Mouse (Mus musculus) heart, embryonic 15.5 days (tissue): Measurements from ENCODE around the gene Epas1. TPM values are rescaled to one million over a fixed set of nuclear protein-coding genes. Genes with fewer than 3 reads are reported as not detected.

Experiments used
- ATAC-seq: fragments of 200-750 bp; cut with Nextera tagmentation; replicated peaks from 2 replicates; pipeline ENCODE4 v1.8.0; 2017; ENCODE audit warnings: low read depth, moderate TSS enrichment; ENCODE audit not compliant: insufficient number of reproducible peaks, insufficient read depth, low FRiP score
- H3K27ac ChIP-seq: fragments of 300-500 bp; sonication (generic); 2 replicates; pipeline ENCODE4 v1.5.1; 2015; ENCODE audit warnings: mild to moderate bottlenecking, inconsistent platforms
- H3K27me3 ChIP-seq: fragments of 300-500 bp; sonication (generic); 2 replicates; pipeline ENCODE4 v1.6.1; 2015; ENCODE audit warnings: inconsistent platforms
- H3K36me3 ChIP-seq: fragments of 300-500 bp; sonication (generic); 2 replicates; pipeline ENCODE4 v1.6.1; 2015; ENCODE audit warnings: mild to moderate bottlenecking, inconsistent platforms
- H3K4me1 ChIP-seq: fragments of 300-500 bp; sonication (generic); replicated peaks from 2 replicates; pipeline ENCODE4 v1.6.1; 2015; ENCODE audit warnings: inconsistent platforms
- H3K4me2 ChIP-seq: fragments of 300-500 bp; sonication (generic); 2 replicates; pipeline ENCODE4 v1.6.1; 2015; ENCODE audit warnings: inconsistent platforms, mild to moderate bottlenecking, moderate library complexity
- H3K4me3 ChIP-seq: fragments of 300-500 bp; sonication (generic); 2 replicates; pipeline ENCODE4 v1.5.1; 2015; ENCODE audit warnings: mild to moderate bottlenecking, inconsistent platforms
- H3K9ac ChIP-seq: fragments of 300-500 bp; sonication (generic); 2 replicates; pipeline ENCODE4 v1.6.1; 2015; ENCODE audit warnings: mild to moderate bottlenecking, inconsistent platforms
- H3K9me3 ChIP-seq: fragments of 300-500 bp; sonication (generic); replicated peaks from 2 replicates; pipeline ENCODE4 v1.6.1; 2016; ENCODE audit warnings: inconsistent platforms
- WGBS: fragments of 180-500 bp; shearing (Covaris S2); methylation state at CpG from one replicate; pipeline ENCODE4 v1.1.7; 2015; ENCODE audit warnings: mixed read lengths; 5-methylcytosine and 5-hydroxymethylcytosine counted together
- polyA plus RNA-seq: library from polyadenylated mRNA; unstranded; fragments of >200 nt; fragmentation: Nextera tagmentation; extraction: Ambion mirVana; gene quantifications from 2 replicates; pipeline ENCODE4 v1.2.1, GENCODE M21; 2015

Epas1 gene
- polyA plus RNA-seq, 1 experiment from 2014 or later: 7.1 TPM

GRCm38 (mm10) chr17:86812029-86812428 is 58.5 kb downstream of the Epas1 start:
- Histone ChIP-seq H3K27ac (no peak overlapping the region), H3K4me2 (no peak overlapping the region), H3K9ac (no peak overlapping the region), H3K4me1 (peaks cover 9% of the 10 kb centered on the region; the same call in 1 of the 2 replicates), H3K9me3 (no peaks in the 10 kb centered on the region), H3K27me3 (no peaks in the 10 kb centered on the region; the same call in 1 of the 2 replicates), H3K4me3 (no peak overlapping the region), H3K36me3 (no peaks in the 10 kb centered on the region; the same call in 1 of the 2 replicates)
- ATAC-seq: no peak
- 5% methylated on average over 4 of the region's 4 CpGs for WGBS

GRCm38 (mm10) chr17:86814320-86814719 is 60.8 kb downstream of the Epas1 start:
- ATAC-seq: 0 out of 2 replicates have a peak, but pooled peaks have one; percentile 45
- Histone ChIP-seq H3K9me3 (no peaks in the 10 kb centered on the region), H3K27ac (no peak overlapping the region)

GRCm38 (mm10) chr17:86815016-86815865 is 61.7 kb downstream of the Epas1 start:
- Histone ChIP-seq H3K9ac (no peak overlapping the region), H3K4me1 (peaks cover 10% of the 10 kb centered on the region; the same call in 1 of the 2 replicates), H3K27me3 (no peaks in the 10 kb centered on the region; the same call in 1 of the 2 replicates), H3K27ac (no peak overlapping the region), H3K4me3 (no peak overlapping the region), H3K9me3 (no peaks in the 10 kb centered on the region), H3K4me2 (no peak overlapping the region), H3K36me3 (no peaks in the 10 kb centered on the region)
- 60% methylated on average over 24 of the region's 24 CpGs for WGBS
- no peak for ATAC-seq

More at GRCm38 (mm10) chr17:86814320-86814719, 60.8 kb downstream of the Epas1 start:
- WGBS: 50% methylated on average over 1 of the region's 1 CpGs
- Histone ChIP-seq H3K27me3 (no peaks in the 10 kb centered on the region; the same call in 1 of the 2 replicates), H3K36me3 (no peaks in the 10 kb centered on the region; the same call in 1 of the 2 replicates), H3K4me2 (no peak overlapping the region), H3K4me1 (peaks cover 9% of the 10 kb centered on the region; the same call in 1 of the 2 replicates), H3K4me3 (no peak overlapping the region), H3K9ac (no peak overlapping the region)

GRCm38 (mm10) chr17:86822017-86822737 is 68.7 kb downstream of the Epas1 start:
- no peaks in the 10 kb centered on the region for H3K9me3 ChIP-seq
- 86% methylated on average over 8 of the region's 8 CpGs for WGBS
- no peak for ATAC-seq
- 0 out of 2 replicates have a peak, but pooled peaks cover 6% of the 10 kb centered on the region for H3K4me1 ChIP-seq
- H3K27me3 ChIP-seq: no peaks in the 10 kb centered on the region
- no peak overlapping the region for H3K9ac ChIP-seq
- H3K4me2 ChIP-seq: no peak overlapping the region
- H3K4me3 ChIP-seq: no peak overlapping the region
- no peak overlapping the region for H3K27ac ChIP-seq
- no peaks in the 10 kb centered on the region for H3K36me3 ChIP-seq

DNA sequence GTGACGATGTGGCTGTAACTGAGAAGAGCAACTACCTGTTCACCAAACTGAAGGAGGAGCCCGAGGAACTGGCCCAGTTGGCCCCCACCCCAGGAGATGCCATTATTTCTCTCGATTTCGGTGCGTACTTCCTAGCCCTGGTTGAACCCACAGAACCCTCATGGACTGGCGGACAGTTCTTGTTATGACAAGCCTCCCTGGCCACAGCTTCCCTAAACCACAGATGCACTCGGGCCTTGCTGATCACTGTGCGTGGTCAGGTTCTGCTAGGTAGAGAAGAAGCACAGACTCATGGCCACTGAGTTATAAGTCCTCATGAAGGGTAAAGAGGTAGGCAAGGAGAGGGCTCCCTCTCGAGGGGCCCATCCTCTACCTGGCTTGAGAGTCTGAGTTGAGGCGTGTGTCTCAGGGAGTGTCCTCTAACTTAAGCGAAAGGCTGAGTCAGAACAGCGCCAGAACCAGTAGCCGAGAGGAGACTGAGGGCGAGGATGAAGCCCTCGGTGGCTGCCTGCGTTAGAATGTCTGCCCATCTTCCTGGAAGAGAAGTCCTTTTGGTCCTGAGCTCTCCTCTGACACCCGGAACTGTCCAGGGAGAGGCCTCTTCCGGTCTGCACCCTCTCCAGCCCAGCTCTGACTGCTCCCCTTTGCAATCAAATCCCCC is 71.1 kb downstream of the Epas1 start:
- Histone ChIP-seq H3K4me2 (no peak overlapping the region), H3K9ac (no peak overlapping the region), H3K27me3 (no peaks in the 10 kb centered on the region), H3K9me3 (no peaks in the 10 kb centered on the region), H3K4me3 (no peak overlapping the region), H3K36me3 (no peaks in the 10 kb centered on the region), H3K4me1 (0 out of 2 replicates have a peak, but pooled peaks cover 6% of the 10 kb centered on the region), H3K27ac (no peak overlapping the region)
- no peak for ATAC-seq
- WGBS: 84% methylated on average over 18 of the region's 18 CpGs

GRCm38 (mm10) chr17:86825163-86825902 is 71.8 kb downstream of the Epas1 start:
- Histone ChIP-seq H3K4me1 (0 out of 2 replicates have a peak, but pooled peaks cover 3% of the 10 kb centered on the region), H3K4me3 (no peak overlapping the region), H3K9ac (no peak overlapping the region), H3K27ac (no peak overlapping the region), H3K36me3 (no peaks in the 10 kb centered on the region), H3K4me2 (no peak overlapping the region), H3K27me3 (no peaks in the 10 kb centered on the region), H3K9me3 (no peaks in the 10 kb centered on the region)
- ATAC-seq: no peak
- 77% methylated on average over 9 of the region's 9 CpGs for WGBS

GRCm38 (mm10) chr17:86826376-86826775 is 72.9 kb downstream of the Epas1 start:
- 90% methylated on average over 17 of the region's 17 CpGs for WGBS
- Histone ChIP-seq H3K27ac (no peak overlapping the region), H3K4me2 (no peak overlapping the region), H3K4me1 (no peaks in the 10 kb centered on the region), H3K9me3 (no peaks in the 10 kb centered on the region), H3K27me3 (no peaks in the 10 kb centered on the region), H3K9ac (no peak overlapping the region), H3K4me3 (no peak overlapping the region), H3K36me3 (no peaks in the 10 kb centered on the region)
- no peak for ATAC-seq

DNA sequence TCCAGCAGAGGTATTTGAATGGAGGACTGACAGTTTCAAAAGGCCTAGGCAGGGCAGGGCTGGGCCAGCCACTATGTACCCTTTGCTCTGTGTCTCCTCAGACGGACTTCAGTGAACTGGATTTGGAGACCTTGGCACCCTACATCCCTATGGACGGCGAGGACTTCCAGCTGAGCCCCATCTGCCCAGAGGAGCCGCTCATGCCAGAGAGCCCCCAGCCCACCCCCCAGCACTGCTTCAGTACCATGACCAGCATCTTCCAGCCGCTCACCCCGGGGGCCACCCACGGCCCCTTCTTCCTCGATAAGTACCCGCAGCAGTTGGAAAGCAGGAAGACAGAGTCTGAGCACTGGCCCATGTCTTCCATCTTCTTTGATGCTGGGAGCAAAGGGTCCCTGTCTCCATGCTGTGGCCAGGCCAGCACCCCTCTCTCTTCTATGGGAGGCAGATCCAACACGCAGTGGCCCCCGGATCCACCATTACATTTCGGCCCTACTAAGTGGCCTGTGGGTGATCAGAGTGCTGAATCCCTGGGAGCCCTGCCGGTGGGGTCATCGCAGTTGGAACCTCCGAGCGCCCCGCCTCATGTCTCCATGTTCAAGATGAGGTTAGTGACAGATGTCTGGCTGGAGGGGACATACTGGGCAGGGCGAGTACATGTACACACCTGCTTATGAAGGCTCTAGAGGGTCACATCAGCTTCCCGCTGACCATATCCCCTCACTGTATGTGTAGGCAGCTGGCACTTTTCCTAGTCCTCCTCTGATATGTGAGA is 74.1 kb downstream of the Epas1 start:
- Histone ChIP-seq H3K9ac (no peak overlapping the region), H3K27me3 (no peaks in the 10 kb centered on the region), H3K9me3 (no peaks in the 10 kb centered on the region), H3K4me3 (no peak overlapping the region), H3K36me3 (no peaks in the 10 kb centered on the region), H3K4me2 (no peak overlapping the region), H3K4me1 (no peaks in the 10 kb centered on the region), H3K27ac (no peak overlapping the region)
- ATAC-seq: no peak
- 90% methylated on average over 19 of the region's 19 CpGs for WGBS

GRCm38 (mm10) chr17:86828500-86828899 is 75.0 kb downstream of the Epas1 start:
- Histone ChIP-seq H3K9ac (no peak overlapping the region), H3K4me1 (no peaks in the 10 kb centered on the region), H3K4me3 (no peak overlapping the region), H3K4me2 (no peak overlapping the region), H3K36me3 (no peaks in the 10 kb centered on the region), H3K27ac (no peak overlapping the region), H3K27me3 (no peaks in the 10 kb centered on the region), H3K9me3 (no peaks in the 10 kb centered on the region)
- WGBS: 90% methylated on average over 11 of the region's 11 CpGs
- no peak for ATAC-seq
